Mouse (Mus musculus) lung, postnatal 0 days (tissue): ENCODE measurements around the gene Igsf21. TPM values are rescaled to one million over a fixed set of nuclear protein-coding genes. Genes with fewer than 3 reads are reported as not detected.

Source experiments
- ATAC-seq: fragments of 200-750 bp; cut with Nextera tagmentation; 2 replicates; pipeline ENCODE4 v1.8.0; 2017; ENCODE audit warnings: moderate library complexity
- DNase-seq: peaks from one replicate; pipeline ENCODE4 v3.0.0-alpha.2; 2016; ENCODE audit warnings: low spot score
- H3K27ac ChIP-seq: fragments of 300-500 bp; sonication (generic); 2 replicates; pipeline ENCODE4 v1.5.1; 2014; ENCODE audit warnings: antibody characterized with exemption, mild to moderate bottlenecking, low read length, mixed read lengths
- H3K27me3 ChIP-seq: fragments of 300-500 bp; sonication (generic); replicated peaks from 2 replicates; pipeline ENCODE4 v1.6.1; 2014; ENCODE audit warnings: low read length, mixed read lengths; ENCODE audit not compliant: insufficient read depth
- H3K36me3 ChIP-seq: fragments of 300-500 bp; sonication (generic); 2 replicates; pipeline ENCODE4 v1.6.1; 2014; ENCODE audit warnings: low read length, mixed read lengths; ENCODE audit not compliant: insufficient read depth
- H3K4me1 ChIP-seq: fragments of 300-500 bp; sonication (generic); 2 replicates; pipeline ENCODE4 v1.6.1; 2014; ENCODE audit warnings: antibody characterized with exemption, low read depth, low read length, mixed read lengths; ENCODE audit not compliant: insufficient read depth
- H3K4me2 ChIP-seq: fragments of 300-500 bp; sonication (generic); replicated peaks from 2 replicates; pipeline ENCODE4 v1.6.1; 2014; ENCODE audit warnings: low read depth, mild to moderate bottlenecking, low read length, moderate library complexity, mixed read lengths
- H3K4me3 ChIP-seq: fragments of 300-500 bp; sonication (generic); 2 replicates; pipeline ENCODE4 v1.5.1; 2014; ENCODE audit warnings: low read depth, low read length
- H3K9ac ChIP-seq: fragments of 300-500 bp; sonication (generic); replicated peaks from 2 replicates; pipeline ENCODE4 v1.6.1; 2014; ENCODE audit warnings: low read depth, mild to moderate bottlenecking
- H3K9me3 ChIP-seq: fragments of 300-500 bp; sonication (generic); 2 replicates; pipeline ENCODE4 v1.6.1; 2016; ENCODE audit warnings: low read length, mixed read lengths
- CTCF ChIP-seq: IDR thresholded peaks from 2 replicates; pipeline ENCODE4 v1.5.1; 2016; ENCODE audit warnings: antibody characterized with exemption, mild to moderate bottlenecking
- EP300 ChIP-seq: IDR thresholded peaks from 2 replicates; pipeline ENCODE4 v1.6.1; 2016; ENCODE audit warnings: antibody characterized with exemption, mild to moderate bottlenecking, control low read depth
- WGBS: fragments of 180-500 bp; shearing (Covaris S2); extraction: QIAGEN DNeasy Blood & Tissue Kit; methylation state at CpG from one replicate; pipeline ENCODE4 v1.1.7; 2014; 5-methylcytosine and 5-hydroxymethylcytosine counted together
- polyA plus RNA-seq: library from polyadenylated mRNA; unstranded; fragments of >200 nt; fragmentation: Nextera tagmentation; extraction: Ambion mirVana; gene quantifications from 2 replicates; pipeline ENCODE4 v1.2.1, GENCODE M21; 2015

The Igsf21 gene
- polyA plus RNA-seq, 1 experiment from 2014 or later, result 0.13 TPM

GRCm38 (mm10) chr4:140077615-140078014 lies 169.0 kb downstream of the Igsf21 start:
- no peaks in the 10 kb centered on the region for H3K36me3 ChIP-seq
- H3K4me1 ChIP-seq, result no peaks in the 10 kb centered on the region; the same call in 1 of the 2 replicates
- H3K4me3 ChIP-seq, result no peak overlapping the region
- H3K4me2 ChIP-seq, result no peak overlapping the region
- H3K9me3 ChIP-seq, result no peaks in the 10 kb centered on the region
- ATAC-seq (peak; percentile 38; the same call in 1 of the 2 replicates), DNase-seq (no peak)
- H3K27ac ChIP-seq, result no peak overlapping the region
- WGBS, result 43% methylated on average over 8 of the region's 8 CpGs
- H3K27me3 ChIP-seq, result no peaks in the 10 kb centered on the region
- no peak overlapping the region for H3K9ac ChIP-seq
- TF ChIP-seq CTCF (no peak), EP300 (no peak)

GRCm38 (mm10) chr4:140076852-140077563 lies 169.6 kb downstream of the Igsf21 start:
- H3K4me3 ChIP-seq, result no peak overlapping the region
- peak; percentile 26 for DNase-seq
- no peak overlapping the region for H3K9ac ChIP-seq
- no peak overlapping the region for H3K27ac ChIP-seq
- no peaks in the 10 kb centered on the region; the same call in 1 of the 2 replicates for H3K4me1 ChIP-seq
- TF ChIP-seq CTCF, result no peak
- no peak for TF ChIP-seq EP300
- no peaks in the 10 kb centered on the region for H3K9me3 ChIP-seq
- H3K27me3 ChIP-seq, result no peaks in the 10 kb centered on the region
- ATAC-seq, result peak; percentile 48; the same call in 1 of the 2 replicates
- no peaks in the 10 kb centered on the region for H3K36me3 ChIP-seq
- 35% methylated on average over 12 of the region's 12 CpGs for WGBS
- no peak overlapping the region for H3K4me2 ChIP-seq

GRCm38 (mm10) chr4:140076428-140076827 lies 170.2 kb downstream of the Igsf21 start:
- H3K9me3 ChIP-seq, result no peaks in the 10 kb centered on the region
- H3K4me3 ChIP-seq, result no peak overlapping the region
- H3K9ac ChIP-seq, result no peak overlapping the region
- TF ChIP-seq CTCF (peak; percentile 37), EP300 (no peak)
- no peak overlapping the region for H3K4me2 ChIP-seq
- no peak overlapping the region for H3K27ac ChIP-seq
- no peaks in the 10 kb centered on the region; the same call in 1 of the 2 replicates for H3K4me1 ChIP-seq
- H3K36me3 ChIP-seq, result no peaks in the 10 kb centered on the region
- ATAC-seq, result no peak
- DNase-seq, result no peak
- no peaks in the 10 kb centered on the region for H3K27me3 ChIP-seq
- WGBS, result 74% methylated on average over 6 of the region's 6 CpGs

- no peak overlapping the region for H3K4me2 ChIP-seq
- 0 out of 2 replicates have a peak, but pooled peaks cover 4% of the 10 kb centered on the region for H3K9me3 ChIP-seq
- no peak for DNase-seq
- whole genome bisulfite sequencing, result 16% methylated on average over 17 of the region's 17 CpGs
- ATAC-seq, result no peak
- no peaks in the 10 kb centered on the region for H3K27me3 ChIP-seq
- no peak overlapping the region for H3K27ac ChIP-seq
- H3K36me3 ChIP-seq, result no peaks in the 10 kb centered on the region
- H3K4me1 ChIP-seq, result no peaks in the 10 kb centered on the region
- no peak overlapping the region for H3K9ac ChIP-seq
- no peak overlapping the region for H3K4me3 ChIP-seq
- TF ChIP-seq CTCF (no peak), EP300 (no peak)
Observed at GRCm38 (mm10) chr4:140071047-140071446, 175.5 kb downstream of the Igsf21 start.

GRCm38 (mm10) chr4:140070331-140070652 lies 176.3 kb downstream of the Igsf21 start:
- Histone ChIP-seq H3K9ac (no peak overlapping the region), H3K27ac (no peak overlapping the region), H3K27me3 (no peaks in the 10 kb centered on the region), H3K4me2 (no peak overlapping the region), H3K4me3 (no peak overlapping the region), H3K9me3 (0 out of 2 replicates have a peak, but pooled peaks cover 4% of the 10 kb centered on the region), H3K4me1 (no peaks in the 10 kb centered on the region), H3K36me3 (no peaks in the 10 kb centered on the region)
- ATAC-seq (peak; percentile 30; the same call in 1 of the 2 replicates), DNase-seq (no peak)
- 26% methylated on average over 10 of the region's 10 CpGs for WGBS
- TF ChIP-seq CTCF (no peak), EP300 (no peak)

GRCm38 (mm10) chr4:140069563-140070330 lies 176.8 kb downstream of the Igsf21 start:
- H3K4me2 ChIP-seq, result no peak overlapping the region
- peak; percentile 37; the same call in 1 of the 2 replicates for ATAC-seq
- 0 out of 2 replicates have a peak, but pooled peaks cover 4% of the 10 kb centered on the region for H3K9me3 ChIP-seq
- no peaks in the 10 kb centered on the region for H3K27me3 ChIP-seq
- no peak overlapping the region for H3K4me3 ChIP-seq
- no peak for TF ChIP-seq CTCF
- no peak for TF ChIP-seq EP300
- 11% methylated on average over 13 of the region's 15 CpGs for WGBS
- no peaks in the 10 kb centered on the region for H3K36me3 ChIP-seq
- H3K4me1 ChIP-seq, result no peaks in the 10 kb centered on the region
- H3K9ac ChIP-seq, result no peak overlapping the region
- no peak overlapping the region for H3K27ac ChIP-seq
- peak; percentile 18 for DNase-seq
